Mouse (Mus musculus): ENCODE results near the gene Ocln.
"Not testable (repeated sequence)": the region's sequence is repeated elsewhere in the genome, so short reads cannot be mapped to it uniquely, and the experiment has no call there.

Ocln gene

DNA sequence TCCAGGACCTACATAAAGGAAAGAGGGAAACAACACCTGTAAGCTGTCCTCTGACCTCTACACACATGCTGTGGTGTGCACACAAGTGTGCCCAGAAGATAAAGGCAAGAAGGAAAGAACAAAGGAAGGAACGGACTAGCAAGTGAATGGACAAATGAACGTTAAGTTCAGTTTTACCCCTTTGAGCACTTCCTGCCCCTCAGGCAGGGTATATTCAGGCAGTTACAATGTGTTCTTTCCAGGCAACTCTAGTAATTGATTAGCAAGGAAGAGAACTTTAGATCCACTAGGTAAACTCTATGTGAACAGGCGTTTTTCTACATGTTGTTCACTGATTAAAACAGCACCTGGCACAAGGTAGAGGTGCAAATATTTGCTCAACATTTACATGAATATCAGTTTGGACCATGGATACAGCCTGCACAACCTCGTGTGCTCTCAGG, 8.3 kb downstream of the Ocln start:
- DNase-seq (ENCODE audit: low spot score in 2 of 2), result no peak

DNA sequence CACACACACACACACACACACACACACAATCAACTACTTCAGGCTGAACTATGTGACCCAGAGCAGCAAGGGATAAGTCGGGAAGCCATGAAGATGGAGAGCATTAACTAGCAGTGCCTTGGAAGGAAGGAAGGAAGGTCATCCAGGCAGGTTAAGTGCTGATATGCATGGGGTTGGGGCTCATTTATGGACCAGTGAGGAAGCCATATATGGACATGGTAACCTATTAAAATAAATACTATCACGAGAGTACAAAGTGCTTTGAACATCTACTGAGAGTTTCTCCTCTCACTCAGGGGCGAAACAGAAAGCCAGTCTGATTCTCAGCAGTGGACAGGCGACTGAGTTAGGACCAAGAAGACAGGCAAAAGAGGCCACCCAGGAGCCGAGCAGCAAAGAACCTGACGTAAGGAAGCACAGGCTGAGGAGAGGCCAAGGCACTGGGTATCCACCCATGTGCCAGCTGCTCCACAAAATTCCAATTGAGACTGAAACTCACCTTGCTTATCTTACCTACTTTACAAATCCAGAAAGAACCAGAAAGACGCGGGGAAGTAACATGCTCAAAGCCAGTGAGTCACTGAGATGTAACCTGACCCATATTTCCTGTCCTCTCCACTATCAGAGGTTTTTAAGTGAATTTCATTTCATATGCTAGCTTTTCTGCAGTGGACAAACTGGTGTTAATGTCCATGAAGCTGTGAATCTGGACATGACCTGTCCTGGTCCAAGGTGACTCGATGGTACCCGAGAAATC, 9.3 kb downstream of the Ocln start:
- no peak for DNase-seq (ENCODE audit: low spot score in 2 of 2)

DNA sequence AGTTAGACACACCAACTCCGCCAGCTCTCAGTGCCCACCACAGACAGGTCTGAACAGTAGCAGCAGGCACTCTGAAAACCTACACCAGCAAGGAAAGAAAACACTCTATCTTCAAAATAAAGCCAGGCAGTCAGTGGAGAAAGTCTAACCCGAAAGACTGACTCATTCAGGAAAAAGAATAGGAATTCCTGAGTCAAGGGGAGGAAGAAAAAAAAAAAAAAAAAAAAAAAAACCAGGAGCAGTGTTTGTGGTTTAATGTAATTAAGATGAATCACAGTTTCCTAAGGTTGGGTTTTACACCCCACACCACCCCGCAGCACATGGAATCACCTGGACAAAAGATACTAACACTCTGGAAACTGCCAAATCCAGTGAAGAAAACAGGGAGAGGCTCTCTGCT, 16.4 kb downstream of the Ocln start:
- DNase-seq (ENCODE audit: low spot score in 2 of 2), result no peak

DNA sequence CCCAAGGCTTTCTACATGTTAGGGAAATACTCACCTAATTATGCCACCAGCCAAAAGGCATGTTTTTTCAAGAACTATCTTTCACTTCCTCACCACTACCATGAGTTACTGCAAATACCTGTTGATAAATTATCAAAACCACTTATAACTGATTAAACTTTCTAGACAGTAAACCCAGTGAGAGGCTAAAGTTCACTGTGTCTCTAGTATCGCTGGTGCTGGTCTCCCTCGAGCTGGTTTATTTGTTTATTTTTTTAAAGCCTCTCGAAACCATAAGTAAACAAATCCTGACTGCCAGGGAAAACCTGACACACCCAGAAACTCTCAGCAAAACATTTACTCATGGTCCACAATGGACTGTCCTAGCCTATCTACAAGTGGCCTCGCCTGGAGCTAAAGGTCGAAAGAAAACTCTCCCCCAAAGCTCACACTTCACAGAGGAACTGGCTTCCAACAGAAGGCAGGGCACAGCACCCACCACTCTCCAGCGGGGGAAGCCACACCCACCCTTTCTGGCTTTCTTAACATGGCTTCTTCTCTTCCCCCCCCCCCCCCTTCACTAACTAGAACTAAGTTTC, 19.6 kb downstream of the Ocln start:
- no peak for DNase-seq (ENCODE audit: low spot score in 2 of 2)

DNA sequence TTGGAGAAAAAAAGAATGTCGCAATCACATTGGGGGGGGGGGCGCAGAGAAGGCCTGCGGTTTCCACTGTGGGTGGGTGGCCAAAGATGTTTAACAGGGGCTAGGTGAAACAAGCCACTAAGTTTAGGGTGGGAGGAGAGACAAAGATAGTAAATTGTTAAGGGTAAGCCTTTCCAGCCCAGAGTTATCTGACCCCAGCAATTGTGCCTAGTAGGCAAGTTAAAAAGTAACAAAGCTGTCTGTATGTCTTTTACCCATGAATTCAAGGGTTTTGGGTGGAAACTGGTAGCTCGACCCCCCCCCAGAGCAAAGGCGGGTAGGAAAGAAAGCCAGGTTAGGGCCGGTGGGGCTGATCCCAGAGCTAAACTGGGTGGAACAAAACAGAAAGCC, 25.9 kb downstream of the Ocln start:
- no peak for DNase-seq (ENCODE audit: low spot score in 2 of 2)

DNA sequence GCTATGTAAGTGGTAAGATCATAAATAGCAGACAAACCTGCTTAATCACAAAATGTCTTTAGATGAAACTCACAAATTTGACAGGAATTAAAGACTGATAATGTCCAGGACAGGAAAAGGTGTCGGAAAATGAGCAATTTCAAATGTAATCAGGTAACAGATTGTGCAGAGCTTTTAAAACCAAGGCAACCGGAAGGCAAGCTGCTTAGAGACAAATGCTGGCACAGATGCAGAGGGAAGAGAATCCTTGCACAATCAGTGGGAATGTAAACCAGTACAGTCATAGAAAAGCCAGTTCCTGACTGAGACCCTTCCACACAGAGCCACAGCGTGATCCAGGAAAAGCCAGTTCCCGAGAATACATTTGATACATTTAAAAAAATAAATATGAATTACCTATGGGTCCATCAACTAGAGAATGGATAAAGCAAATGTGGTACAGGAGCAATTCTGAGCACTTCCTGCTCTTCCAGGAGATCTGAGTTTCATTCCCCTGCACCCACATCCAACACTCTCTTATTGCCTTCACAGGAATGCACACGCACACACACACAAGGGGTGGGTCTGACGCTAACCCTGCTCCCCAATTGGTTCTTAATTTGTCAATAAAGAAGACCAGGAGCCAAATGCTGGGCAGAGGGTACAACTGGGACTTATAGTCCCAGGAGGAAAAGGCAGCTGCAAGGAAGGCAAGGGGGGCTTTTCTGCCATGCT, 26.4 kb downstream of the Ocln start:
- no peak for DNase-seq (ENCODE audit: low spot score in 2 of 2)

DNA sequence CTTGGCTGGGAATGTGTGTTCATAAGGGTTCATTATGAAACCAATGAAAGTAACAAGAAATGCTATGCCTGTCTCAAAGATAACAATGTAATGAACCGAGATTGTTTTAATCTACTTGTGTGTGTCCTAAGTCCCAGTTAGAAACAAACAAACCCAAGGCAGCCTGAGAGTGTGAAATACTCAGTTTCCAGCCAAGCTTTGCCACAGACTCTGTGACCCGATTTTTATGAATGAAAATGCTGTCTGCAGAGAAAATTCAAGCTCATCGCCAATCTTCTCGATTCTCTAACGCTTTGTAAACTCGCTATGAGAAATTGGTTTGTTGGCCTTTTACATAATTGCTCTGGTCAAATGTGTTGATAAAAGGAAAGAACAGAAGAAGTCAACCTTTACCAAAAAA, 27.6 kb downstream of the Ocln start:
- no peak for DNase-seq (ENCODE audit: low spot score in 2 of 2)

DNA sequence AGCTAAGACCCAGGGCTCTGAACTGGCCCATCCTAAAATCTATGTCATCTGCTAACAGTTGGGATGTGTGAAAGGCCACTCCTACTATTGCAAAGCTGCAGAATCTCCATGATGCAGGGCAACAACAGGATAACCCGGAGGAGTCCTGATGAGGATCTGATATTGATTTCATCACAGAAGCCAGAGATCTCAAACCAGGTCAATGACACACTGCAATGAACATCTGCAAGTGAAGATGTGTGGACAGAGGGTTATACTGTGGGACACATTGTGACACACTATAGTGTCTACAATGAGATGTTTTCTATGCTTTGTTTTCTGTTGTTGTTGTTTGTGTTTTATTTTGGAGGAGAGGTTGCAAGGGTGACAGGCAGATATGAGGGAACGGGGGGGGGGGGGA, 28.8 kb downstream of the Ocln start:
- no peak for DNase-seq (ENCODE audit: low spot score in 2 of 2)

DNA sequence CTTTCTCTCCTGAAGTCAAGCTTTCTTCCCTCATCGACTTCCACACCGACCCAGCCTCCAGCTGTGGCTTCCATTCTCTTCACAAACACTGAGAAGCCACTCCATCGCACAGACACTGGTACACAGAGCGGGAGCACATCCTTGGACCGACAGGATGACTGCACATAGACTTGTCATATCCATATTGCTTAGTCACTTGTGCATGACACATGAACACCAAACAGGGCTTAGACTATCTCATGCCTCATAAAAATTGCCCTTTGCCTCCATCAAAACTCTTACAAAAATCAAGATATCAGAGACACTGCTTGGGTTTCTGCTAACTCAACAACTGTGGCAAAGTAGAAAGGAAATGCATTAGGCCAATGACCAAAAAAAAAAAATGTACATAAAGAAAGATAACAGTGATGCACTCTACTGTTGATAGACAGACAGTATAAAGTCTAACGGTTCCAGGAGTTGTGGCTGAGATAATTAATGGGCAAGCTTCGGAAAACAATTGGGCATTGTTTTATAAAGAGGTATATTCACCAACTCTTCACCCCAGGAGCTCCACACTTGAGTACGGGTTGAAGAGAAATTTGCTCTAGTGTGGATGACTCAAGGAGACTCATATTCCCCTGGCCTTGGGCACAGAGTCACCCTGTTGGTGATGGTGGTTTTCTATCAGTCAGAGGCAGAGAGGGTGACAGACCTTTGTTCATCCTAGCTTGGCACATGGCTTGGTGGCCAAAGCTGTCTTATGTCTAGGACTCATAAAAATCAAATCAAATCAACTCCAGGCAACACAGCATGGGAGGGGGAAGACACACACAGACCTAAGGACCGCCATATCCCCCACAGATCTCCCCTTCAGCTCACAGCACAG, 30.6 kb downstream of the Ocln start:
- DNase-seq (ENCODE audit: low spot score in 2 of 2), result no peak

DNA sequence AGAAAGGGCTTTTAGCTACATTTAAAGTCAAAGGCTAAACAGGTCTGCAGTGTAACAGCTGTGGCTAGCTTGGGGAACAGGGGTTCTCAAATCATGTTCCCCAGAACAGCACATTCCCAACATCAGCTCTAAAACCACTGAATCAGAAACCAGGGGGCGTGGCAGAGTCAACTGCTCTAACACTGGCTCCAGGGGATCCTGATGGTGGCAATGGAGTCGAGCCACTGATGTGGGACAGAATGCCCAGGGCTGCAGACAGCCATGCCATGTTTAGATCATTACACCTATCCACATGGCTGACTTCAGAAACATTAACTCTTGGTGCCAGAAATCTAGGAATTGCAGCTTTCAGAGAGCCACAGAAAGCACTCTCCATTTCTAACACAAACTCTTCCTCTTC, 33.4 kb downstream of the Ocln start:
- no peak for DNase-seq (ENCODE audit: low spot score in 2 of 2)

DNA sequence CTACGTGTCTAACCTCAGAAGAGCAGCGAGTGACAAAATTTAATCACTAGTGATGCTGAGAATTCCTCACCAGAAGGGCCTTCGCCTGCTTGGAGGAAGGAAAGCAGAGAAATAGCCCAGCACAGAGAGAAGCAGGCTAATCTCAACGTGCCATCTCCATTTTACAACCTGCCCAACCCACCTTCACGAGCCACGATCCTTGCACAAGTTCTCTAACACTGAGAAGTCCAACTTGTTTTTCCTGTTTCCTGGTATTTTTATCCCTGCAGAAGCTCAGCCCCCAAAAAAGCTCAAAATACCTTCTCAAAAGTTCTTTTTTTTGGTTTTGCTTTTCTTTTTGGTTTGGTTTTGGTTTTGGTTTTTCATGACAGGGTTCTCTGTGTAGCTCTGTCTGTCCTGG, 34.3 kb downstream of the Ocln start:
- DNase-seq (ENCODE audit: low spot score in 2 of 2), result no peak

DNA sequence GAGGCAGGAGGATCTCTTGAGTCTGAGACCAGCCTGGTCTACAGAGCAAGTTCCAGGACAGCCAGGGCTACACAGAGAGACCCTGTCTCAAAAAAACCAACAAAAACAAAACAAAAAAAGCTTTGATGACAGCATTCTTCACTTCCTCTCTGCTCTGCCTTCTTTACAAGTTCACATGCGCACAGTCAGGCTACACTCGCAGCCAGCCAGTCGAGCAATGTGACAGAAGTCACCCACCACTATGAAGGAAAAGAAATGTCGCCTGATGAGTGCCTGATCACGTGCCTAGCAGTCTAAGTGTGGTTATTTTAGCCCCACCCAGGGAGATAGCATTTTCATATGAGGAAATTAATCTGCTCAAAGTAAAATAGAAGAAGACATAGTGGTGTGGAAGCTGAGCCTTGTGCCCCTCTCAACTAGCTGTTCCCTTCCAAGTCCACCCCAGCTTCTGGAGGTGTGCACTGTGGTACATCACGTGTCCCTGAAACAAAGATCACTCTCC, 34.8 kb downstream of the Ocln start:
- DNase-seq (ENCODE audit: low spot score in 2 of 2), result no peak

DNA sequence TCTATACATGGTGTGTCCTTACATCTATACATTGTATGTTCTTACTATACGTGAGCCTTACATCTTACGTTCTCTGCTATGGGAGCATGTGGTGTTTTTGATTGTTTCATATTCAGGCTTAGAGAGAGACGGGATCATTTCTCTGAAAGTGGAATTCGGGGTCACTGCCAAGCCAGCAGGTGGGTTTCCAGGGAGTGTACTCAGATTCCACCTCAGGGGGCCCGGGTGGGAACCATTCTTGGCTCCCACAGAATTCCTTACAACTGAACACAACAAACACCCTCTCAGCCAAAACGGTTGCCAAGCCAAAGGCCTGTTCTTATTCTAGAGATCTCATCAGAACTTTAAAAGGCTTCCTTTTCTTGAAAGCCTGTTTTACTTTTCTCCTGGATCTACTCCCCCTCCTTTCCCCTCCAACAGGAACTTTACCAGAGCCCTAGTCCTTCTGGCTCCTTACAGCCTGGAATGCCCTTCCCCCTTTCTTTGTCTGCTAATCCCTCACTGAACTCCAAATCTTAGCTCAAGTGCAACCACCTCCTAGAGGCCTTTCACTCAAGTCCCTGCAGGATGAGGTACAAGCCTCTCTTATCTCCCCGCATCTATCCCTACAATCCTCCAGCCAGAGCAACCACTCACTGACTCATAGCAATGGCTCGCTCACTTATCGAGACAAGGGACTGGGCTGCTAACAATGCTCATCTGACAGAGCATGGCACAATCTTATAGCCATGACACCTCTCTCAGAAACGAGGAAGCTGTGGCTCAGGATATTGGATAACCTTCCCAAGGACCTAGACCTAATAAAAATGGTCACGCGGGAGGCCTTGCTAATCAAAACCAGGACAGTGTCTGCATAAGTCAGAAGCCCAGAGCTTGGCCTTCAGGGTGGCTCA, 36.1 kb downstream of the Ocln start:
- no peak for DNase-seq (ENCODE audit: low spot score in 2 of 2)

DNA sequence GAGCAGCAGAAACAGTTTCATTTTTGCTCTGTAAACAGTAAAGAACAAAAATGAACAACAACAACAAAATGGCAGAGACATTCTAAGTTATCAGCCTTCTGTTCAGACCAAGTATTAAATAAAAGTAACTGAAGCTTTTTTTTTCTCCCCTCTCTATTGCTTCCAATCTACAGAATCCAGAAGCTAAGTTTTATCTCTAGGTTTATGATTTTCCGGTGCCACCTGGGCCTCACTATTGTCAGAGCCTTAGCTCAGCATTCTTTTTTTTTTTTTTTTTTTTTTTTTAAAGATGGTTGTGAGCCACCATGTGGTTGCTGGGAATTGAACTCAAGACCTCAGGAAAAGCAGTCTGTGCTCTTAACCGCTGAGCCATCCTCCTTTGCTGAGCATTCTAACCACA, 39.7 kb downstream of the Ocln start:
- no peak for DNase-seq (ENCODE audit: low spot score in 2 of 2)

DNA sequence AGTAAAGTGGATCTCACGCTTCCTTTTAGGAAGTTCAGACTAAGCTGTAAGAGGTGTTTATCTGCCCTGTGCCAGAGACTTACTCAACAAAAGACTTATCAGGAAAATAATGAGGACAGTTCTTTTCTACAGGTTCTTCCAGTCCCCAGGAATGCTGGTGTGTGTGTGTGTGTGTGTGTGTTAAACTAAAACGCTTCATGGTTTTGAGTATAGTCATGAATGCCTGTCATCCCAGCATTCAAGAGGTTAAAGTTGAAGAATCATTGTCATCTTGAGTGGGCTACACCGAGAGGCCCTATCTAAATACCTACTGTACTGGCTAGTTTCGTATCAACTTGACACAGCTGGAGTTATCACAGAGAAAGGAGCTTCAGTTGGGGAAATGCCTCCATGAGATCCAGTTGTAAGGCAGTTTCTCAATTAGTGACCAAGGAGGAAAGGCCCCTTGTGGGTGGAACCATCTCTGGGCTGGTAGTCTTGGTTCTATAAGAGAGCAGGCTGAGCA, 40.6 kb downstream of the Ocln start:
- no peak for DNase-seq (ENCODE audit: low spot score in 2 of 2)

DNA sequence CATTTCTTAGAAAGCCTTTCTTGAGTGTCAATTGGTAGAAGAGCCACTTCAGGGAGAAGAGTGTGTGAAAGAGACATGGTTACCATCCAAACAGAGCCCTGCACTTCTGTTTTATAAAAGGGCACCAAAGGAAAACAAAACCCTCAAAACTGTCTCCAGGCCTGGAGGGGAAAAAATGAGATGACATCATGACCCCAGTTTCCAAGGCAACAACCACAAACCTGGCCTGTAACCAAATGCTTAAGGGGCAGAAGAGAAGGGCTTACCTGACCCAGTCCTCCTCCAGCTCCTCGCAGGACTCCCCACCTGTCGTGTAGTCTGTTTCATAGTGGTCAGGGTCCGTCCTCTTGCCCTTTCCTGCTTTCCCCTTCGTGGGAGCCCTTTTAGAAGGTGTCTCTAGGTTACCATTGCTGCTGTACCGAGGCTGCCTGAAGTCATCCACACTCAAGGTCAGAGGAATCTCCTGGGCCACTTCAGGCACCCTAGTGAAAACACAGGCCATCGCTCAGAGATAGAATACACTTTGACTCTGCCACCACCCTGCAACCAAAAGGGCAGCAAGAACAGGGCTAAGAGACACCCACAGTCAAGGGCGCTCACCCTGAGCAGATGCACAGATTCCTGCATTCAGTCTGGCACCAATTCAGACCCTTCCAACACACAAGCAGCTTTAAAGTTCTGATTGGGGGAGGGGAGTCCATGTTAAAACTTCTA, 41.2 kb downstream of the Ocln start:
- no peak for DNase-seq (ENCODE audit: low spot score in 2 of 2)

DNA sequence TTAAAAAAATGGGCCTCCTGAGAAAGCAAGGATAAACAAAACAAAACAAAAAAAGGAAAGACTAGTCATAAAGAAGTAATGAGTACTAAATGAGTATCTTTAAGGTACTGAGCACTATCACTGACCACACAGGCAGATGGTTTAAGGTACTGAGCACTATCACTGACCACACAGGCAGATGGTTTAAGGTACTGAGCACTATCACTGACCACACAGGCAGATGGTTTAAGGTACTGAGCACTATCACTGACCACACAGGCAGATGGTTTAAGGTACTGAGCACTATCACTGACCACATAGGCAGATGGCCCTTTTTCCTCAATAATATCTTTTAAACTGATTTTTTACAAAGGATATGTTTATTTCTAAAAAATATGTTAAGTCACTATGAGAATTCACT, 52.9 kb downstream of the Ocln start:
- DNase-seq (ENCODE audit: low spot score in 2 of 2), result not testable (repeated sequence)

DNA sequence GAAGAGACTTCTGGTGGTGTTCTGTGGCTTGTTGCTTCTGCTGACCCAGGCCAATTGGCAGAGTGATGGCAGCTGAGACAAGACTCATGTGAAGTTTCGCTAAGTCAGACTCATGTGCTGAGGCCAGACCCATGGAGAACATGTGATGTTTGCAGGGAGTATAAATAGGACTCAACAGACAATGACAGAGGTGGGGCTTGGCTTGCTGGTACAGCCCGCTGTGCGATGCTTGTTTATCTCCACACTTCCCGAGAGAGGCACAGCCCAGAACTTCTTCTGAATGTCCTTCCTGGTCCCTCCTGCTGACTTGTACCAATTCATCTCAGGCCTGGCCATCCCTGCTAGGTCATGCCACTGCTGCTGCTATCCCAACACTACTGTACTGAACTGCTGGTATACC, 57.2 kb downstream of the Ocln start:
- no peak for DNase-seq (ENCODE audit: low spot score in 2 of 2)

DNA sequence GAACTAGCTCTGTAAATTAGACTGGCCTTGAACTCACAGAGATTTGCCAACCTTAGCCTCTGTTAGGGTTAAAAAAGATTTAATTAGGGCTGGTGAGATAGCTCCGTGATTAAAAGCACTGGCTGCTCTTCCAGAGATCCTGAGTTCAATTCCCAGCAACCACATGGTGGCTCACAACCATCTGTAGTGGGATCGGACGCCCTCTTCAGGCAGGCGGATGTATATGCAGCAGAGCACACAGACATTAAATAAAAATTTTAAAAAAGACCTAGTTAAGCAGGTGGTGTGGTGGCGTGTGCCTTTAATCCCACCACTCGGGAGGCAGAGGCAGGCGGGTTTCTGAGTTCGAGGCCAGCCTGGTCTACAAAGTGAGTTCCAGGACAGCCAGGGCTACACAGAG, 58.1 kb downstream of the Ocln start:
- DNase-seq (ENCODE audit: low spot score in 2 of 2), result not testable (repeated sequence)

DNA sequence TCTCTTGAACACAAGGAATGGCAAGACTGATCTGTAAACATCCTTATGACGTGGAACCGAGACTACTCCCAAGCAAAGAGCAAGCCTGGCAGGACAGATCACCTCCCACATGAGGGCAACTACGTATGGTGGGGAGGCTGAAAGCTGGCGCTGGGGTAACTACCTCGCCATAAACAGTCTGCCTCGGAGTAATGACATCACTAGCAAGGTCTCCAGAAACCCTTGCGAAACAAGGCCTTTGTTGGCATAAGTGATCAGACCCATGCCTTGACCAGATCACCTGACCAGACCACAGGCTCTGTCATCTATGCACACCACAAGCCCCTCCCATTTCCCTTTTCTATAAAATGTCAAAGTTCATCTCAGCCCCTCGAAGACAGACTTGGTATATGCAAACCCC, 59.2 kb downstream of the Ocln start:
- DNase-seq (ENCODE audit: low spot score in 2 of 2), result no peak
